Mouse (Mus musculus) heart, postnatal 0 days (tissue): ENCODE measurements around the gene Sprtn.

ENCODE experiments used
- CTCF ChIP-seq: IDR thresholded peaks from 2 replicates; pipeline ENCODE4 v1.5.1; 2016; ENCODE audit warnings: antibody characterized with exemption, control low read depth, low read depth
- EP300 ChIP-seq: IDR thresholded peaks from 2 replicates; pipeline ENCODE4 v1.6.1; 2016; ENCODE audit warnings: antibody characterized with exemption, low read depth

- TF ChIP-seq CTCF (no peak), EP300 (no peak)
Observed at GRCm38 (mm10) chr8:124896010-124896631, 1.6 kb upstream of the Sprtn start.
